Mouse (Mus musculus) limb, embryonic 11.5 days (tissue): ENCODE results near the gene Wasf3. TPM values are rescaled to one million over a fixed set of nuclear protein-coding genes. Genes with fewer than 3 reads are reported as not detected.

Experiments used
- ATAC-seq: fragments of 200-750 bp; cut with Nextera tagmentation; 2 replicates; pipeline ENCODE4 v1.8.0; 2017; ENCODE audit warnings: low read depth; ENCODE audit not compliant: insufficient number of reproducible peaks, low FRiP score, low TSS enrichment
- DNase-seq: peaks from one replicate; pipeline ENCODE4 v3.0.0-alpha.2; 2015; ENCODE audit warnings: low spot score
- H3K27ac ChIP-seq: fragments of 300-500 bp; sonication (generic); replicated peaks from 2 replicates; pipeline ENCODE4 v1.5.1; 2014; ENCODE audit warnings: low read depth, mild to moderate bottlenecking, low read length
- H3K27me3 ChIP-seq: fragments of 300-500 bp; sonication (generic); 2 replicates; pipeline ENCODE4 v1.6.1; 2014; ENCODE audit warnings: mild to moderate bottlenecking, low read length, mixed read lengths; ENCODE audit not compliant: control insufficient read depth, insufficient read depth
- H3K36me3 ChIP-seq: fragments of 300-500 bp; sonication (generic); 2 replicates; pipeline ENCODE4 v1.6.1; 2014; ENCODE audit warnings: mild to moderate bottlenecking, low read length, moderate library complexity, mixed read lengths; ENCODE audit not compliant: control insufficient read depth, insufficient read depth
- H3K4me1 ChIP-seq: fragments of 300-500 bp; sonication (generic); 2 replicates; pipeline ENCODE4 v1.6.1; 2014; ENCODE audit warnings: low read length, mixed read lengths; ENCODE audit not compliant: control insufficient read depth, insufficient read depth
- H3K4me2 ChIP-seq: fragments of 300-500 bp; sonication (generic); 2 replicates; pipeline ENCODE4 v1.6.1; 2014; ENCODE audit warnings: low read depth, mild to moderate bottlenecking, moderate library complexity; ENCODE audit not compliant: severe bottlenecking
- H3K4me3 ChIP-seq: fragments of 300-500 bp; sonication (generic); 2 replicates; pipeline ENCODE4 v1.5.1; 2014; ENCODE audit warnings: low read depth, low read length
- H3K9ac ChIP-seq: fragments of 300-500 bp; sonication (generic); 2 replicates; pipeline ENCODE4 v1.6.1; 2014; ENCODE audit warnings: mild to moderate bottlenecking, low read length
- H3K9me3 ChIP-seq: fragments of 300-500 bp; sonication (generic); 2 replicates; pipeline ENCODE4 v1.6.1; 2016; ENCODE audit warnings: low read length; ENCODE audit not compliant: control insufficient read depth
- WGBS: fragments of 180-500 bp; shearing (Covaris S2); extraction: QIAGEN DNeasy Blood & Tissue Kit; methylation state at CpG from one replicate; pipeline ENCODE4 v1.1.7; 2014; 5-methylcytosine and 5-hydroxymethylcytosine counted together
- polyA plus RNA-seq: library from polyadenylated mRNA; unstranded; fragments of >200 nt; fragmentation: Nextera tagmentation; extraction: Ambion mirVana; gene quantifications from 2 replicates; pipeline ENCODE4 v1.2.1, GENCODE M21; 2014

The Wasf3 gene
- polyA plus RNA-seq, 1 experiment from 2014 or later, result 2.9 TPM

DNA sequence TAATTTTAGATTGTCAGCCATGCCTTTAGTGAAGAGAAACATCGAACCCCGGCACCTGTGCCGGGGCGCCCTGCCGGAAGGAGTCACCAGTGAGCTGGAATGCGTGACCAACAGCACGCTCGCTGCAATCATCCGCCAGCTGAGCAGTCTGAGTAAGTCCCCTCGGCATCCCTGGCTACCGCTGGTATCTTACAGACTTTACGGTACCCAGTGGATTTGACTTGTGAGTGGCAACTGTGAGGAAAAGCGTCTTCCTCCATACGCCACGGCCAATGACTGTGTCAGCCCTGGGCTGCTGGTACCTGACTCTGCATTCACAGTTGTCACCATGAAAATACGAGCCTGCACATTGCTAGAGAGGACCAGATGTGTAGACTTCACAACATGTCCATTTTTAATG lies 50.5 kb downstream of the Wasf3 start:
- Histone ChIP-seq H3K4me1 (no peaks in the 10 kb centered on the region), H3K9ac (no peak overlapping the region), H3K27ac (no peak overlapping the region), H3K9me3 (no peaks in the 10 kb centered on the region), H3K36me3 (no peaks in the 10 kb centered on the region; the same call in 1 of the 2 replicates), H3K4me2 (no peak overlapping the region), H3K4me3 (no peak overlapping the region), H3K27me3 (no peaks in the 10 kb centered on the region)
- WGBS, result 93% methylated on average over 16 of the region's 16 CpGs
- DNase-seq, result no peak
- ATAC-seq, result 0 out of 2 replicates have a peak, but pooled peaks have one; percentile 21

DNA sequence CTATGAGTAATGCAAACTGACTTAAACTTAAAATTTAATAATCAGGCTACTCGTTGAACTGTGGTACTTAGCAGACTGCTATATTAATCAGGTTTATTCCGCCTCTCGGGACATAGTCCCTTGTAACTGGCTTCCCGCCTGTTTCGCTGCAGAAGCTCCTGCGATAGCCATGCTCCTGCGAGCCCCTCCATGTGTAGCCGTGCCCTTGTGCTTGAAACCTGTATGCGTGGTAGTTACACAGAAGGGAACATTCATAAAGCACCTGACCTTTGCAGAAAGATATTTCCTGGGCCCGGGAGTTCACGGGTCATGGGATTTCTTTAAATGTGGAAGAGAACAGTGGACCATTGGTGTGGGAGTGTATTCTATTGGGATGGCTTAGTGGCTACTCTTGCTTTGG lies 52.0 kb downstream of the Wasf3 start:
- no peak overlapping the region for H3K4me2 ChIP-seq
- H3K9me3 ChIP-seq, result no peaks in the 10 kb centered on the region
- DNase-seq (no peak), ATAC-seq (no peak)
- no peak overlapping the region for H3K4me3 ChIP-seq
- no peak overlapping the region for H3K9ac ChIP-seq
- H3K36me3 ChIP-seq, result no peaks in the 10 kb centered on the region; the same call in 1 of the 2 replicates
- no peaks in the 10 kb centered on the region for H3K4me1 ChIP-seq
- no peak overlapping the region for H3K27ac ChIP-seq
- 95% methylated on average over 11 of the region's 11 CpGs for WGBS
- H3K27me3 ChIP-seq, result no peaks in the 10 kb centered on the region

DNA sequence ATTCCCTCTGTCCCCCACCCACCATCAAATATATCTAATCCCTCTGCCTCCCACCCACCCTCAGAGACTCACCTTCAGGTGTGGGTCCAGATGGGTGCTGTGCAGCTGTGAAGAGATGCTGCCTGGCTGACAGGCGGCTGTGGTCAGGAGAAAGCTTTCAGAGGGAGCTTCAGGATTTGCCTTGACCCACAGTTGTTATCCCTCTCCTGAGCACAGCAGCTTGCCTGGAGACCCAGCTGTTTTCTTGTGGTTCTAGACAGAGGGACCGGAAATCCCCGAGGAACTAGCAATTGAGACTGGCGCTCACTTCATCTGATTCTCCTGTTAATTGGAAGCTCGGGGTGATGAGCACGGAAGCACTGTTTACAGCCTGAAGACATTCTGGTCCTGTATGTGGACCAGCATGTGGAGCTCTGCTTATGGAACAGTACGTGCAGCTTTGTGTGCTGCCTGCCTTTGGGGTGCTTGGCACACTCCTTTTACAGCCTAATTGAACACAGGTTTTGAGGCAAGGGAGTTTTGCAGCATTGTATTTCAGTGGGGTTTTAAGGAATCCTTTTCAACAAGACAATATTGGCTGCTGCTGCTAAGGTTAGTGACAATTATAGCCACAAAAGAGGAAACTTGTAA lies 54.5 kb downstream of the Wasf3 start:
- 92% methylated on average over 7 of the region's 7 CpGs for WGBS
- H3K4me2 ChIP-seq, result no peak overlapping the region
- H3K4me1 ChIP-seq, result no peaks in the 10 kb centered on the region
- H3K9ac ChIP-seq, result no peak overlapping the region
- H3K4me3 ChIP-seq, result no peak overlapping the region
- H3K36me3 ChIP-seq, result no peaks in the 10 kb centered on the region; the same call in 1 of the 2 replicates
- no peaks in the 10 kb centered on the region for H3K27me3 ChIP-seq
- H3K27ac ChIP-seq, result no peak overlapping the region
- H3K9me3 ChIP-seq, result no peaks in the 10 kb centered on the region
- no peak for ATAC-seq
- DNase-seq, result no peak

DNA sequence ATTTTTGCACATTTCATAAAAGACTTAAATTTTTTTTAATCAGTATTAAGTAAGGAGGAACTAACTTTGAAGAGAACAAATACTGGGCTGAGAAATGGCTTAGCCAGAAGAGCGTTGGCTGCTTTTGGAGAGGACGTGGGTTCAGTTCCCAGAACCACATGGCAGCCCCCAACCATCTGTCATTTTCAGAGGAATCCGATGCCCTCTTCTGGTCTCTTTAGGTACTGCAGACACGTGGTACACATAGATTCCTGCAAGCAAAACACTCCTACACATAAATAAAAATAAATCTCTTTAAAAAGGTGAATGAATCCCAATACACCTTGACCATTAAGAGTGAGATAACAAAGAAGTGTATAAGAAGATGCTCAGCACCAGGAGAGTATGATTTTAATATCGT lies 55.5 kb downstream of the Wasf3 start:
- Histone ChIP-seq H3K27ac (no peak overlapping the region), H3K36me3 (no peaks in the 10 kb centered on the region; the same call in 1 of the 2 replicates), H3K4me3 (no peak overlapping the region), H3K9ac (no peak overlapping the region), H3K9me3 (no peaks in the 10 kb centered on the region), H3K27me3 (no peaks in the 10 kb centered on the region), H3K4me2 (no peak overlapping the region), H3K4me1 (no peaks in the 10 kb centered on the region)
- ATAC-seq, result no peak
- WGBS, result 93% methylated on average over 5 of the region's 5 CpGs
- DNase-seq, result no peak

DNA sequence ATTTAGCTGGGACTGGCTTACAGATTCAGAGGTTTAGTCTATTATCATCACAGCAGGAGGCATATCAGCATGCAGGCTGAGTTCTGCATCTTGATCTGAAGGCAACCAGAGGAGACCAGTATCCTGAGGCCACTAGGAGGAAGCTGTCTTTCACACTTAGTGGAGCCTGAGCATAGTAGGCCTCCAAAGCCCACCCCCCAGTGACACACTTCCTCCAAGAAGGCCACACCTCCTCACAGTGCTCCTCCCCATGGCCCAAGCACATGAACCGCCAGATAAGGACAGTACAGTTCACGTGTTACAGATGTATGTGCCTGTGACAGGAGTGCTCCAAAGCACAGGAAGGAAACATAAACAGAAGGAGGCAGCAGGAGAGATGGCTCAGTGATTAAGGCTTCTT lies 58.0 kb downstream of the Wasf3 start:
- WGBS, result 85% methylated on average over 2 of the region's 2 CpGs
- Histone ChIP-seq H3K9ac (no peak overlapping the region), H3K27me3 (no peaks in the 10 kb centered on the region), H3K4me3 (no peak overlapping the region), H3K4me1 (no peaks in the 10 kb centered on the region), H3K36me3 (no peaks in the 10 kb centered on the region; the same call in 1 of the 2 replicates), H3K27ac (no peak overlapping the region), H3K4me2 (no peak overlapping the region), H3K9me3 (no peaks in the 10 kb centered on the region)
- DNase-seq, result no peak
- no peak for ATAC-seq

DNA sequence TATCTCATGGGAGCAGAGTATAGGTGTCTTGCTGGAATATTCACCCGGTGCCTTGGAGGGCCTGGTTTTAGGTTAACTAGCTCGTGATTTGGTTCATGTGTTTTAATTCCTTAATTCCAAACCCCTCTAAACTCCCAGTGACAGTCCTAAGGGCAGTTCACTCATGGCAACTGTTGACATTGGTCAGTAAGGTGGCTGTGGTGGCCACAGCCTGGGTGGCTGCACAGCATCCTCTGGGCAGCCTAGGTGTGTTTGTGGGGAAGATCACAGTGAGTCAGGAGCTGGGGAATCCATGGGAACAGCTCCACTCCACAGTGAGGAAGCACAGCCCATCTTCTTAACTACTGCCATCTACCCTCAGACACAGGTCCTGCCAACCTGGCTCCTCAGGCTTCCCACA lies 61.8 kb downstream of the Wasf3 start:
- Histone ChIP-seq H3K4me1 (no peaks in the 10 kb centered on the region), H3K27me3 (no peaks in the 10 kb centered on the region), H3K4me2 (no peak overlapping the region), H3K27ac (no peak overlapping the region), H3K36me3 (no peaks in the 10 kb centered on the region), H3K9me3 (no peaks in the 10 kb centered on the region), H3K9ac (no peak overlapping the region), H3K4me3 (no peak overlapping the region)
- DNase-seq (no peak), ATAC-seq (no peak)
- 84% methylated on average over 2 of the region's 2 CpGs for WGBS

DNA sequence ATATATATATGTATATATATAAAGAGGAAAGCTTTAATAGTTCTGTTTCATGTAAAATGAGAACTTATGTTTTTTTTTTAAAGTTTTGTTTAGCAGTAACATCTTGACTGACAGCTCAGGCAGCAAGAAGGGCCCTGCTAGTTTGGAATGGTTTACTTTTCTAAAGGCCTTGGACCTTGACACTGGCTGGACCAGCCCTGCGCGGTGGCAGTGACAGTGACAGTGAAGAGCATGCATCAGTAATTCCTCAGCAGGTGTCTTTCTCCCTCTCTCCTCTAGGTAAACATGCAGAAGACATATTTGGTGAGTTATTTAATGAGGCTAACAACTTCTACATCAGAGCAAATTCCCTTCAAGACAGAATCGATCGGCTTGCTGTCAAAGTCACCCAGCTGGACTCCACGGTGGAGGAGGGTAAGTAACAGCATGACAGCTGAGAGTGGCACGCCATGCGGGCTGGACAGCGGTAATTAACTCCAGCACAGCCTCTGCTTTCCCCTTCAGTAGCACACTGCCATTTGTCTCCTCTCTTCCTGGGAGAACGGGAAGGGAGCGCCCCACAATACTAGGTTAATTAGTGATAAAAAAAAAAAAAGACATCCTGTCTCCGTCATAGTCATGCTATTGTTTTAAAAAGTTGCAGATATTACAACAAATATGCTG lies 66.9 kb downstream of the Wasf3 start:
- H3K4me1 ChIP-seq, result no peaks in the 10 kb centered on the region
- no peak overlapping the region for H3K27ac ChIP-seq
- H3K27me3 ChIP-seq, result no peaks in the 10 kb centered on the region
- no peak overlapping the region for H3K4me3 ChIP-seq
- 55% methylated on average over 11 of the region's 11 CpGs for WGBS
- no peak for ATAC-seq
- H3K9me3 ChIP-seq, result no peaks in the 10 kb centered on the region
- H3K36me3 ChIP-seq, result no peaks in the 10 kb centered on the region
- no peak overlapping the region for H3K9ac ChIP-seq
- no peak for DNase-seq
- H3K4me2 ChIP-seq, result no peak overlapping the region

DNA sequence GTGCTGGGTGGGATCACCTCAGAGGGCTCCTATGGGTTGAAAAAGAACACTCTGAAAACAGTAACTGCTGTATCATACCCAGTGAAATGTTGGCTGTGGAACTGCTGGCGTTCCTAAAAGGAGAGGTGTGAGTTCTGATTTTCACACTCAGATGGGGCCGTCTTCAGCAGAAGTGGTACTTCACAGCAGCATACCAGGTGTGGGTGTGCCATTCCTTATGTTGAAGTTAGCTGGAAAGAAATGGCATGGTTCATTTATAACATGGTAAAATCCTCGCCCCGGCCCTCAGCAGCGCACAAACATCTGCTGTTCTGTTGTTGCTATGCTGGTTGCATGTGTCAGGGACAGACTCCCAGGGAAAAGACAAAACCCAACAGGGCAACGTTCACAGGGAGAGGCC lies 68.8 kb downstream of the Wasf3 start:
- Histone ChIP-seq H3K36me3 (no peaks in the 10 kb centered on the region), H3K9me3 (no peaks in the 10 kb centered on the region), H3K4me3 (no peak overlapping the region), H3K27me3 (no peaks in the 10 kb centered on the region), H3K4me1 (no peaks in the 10 kb centered on the region), H3K27ac (no peak overlapping the region), H3K4me2 (no peak overlapping the region), H3K9ac (no peak overlapping the region)
- DNase-seq (no peak), ATAC-seq (no peak)
- WGBS, result 95% methylated on average over 6 of the region's 6 CpGs
